Mouse (Mus musculus) gastrocnemius, adult 18-20 months (tissue): ENCODE measurements around the gene Nf2. TPM values are rescaled to one million over a fixed set of nuclear protein-coding genes. Genes with fewer than 3 reads are reported as not detected.
"Not testable (repeated sequence)": the region's sequence is repeated elsewhere in the genome, so short reads cannot be mapped to it uniquely, and the experiment has no call there.

Source experiments
- DNase-seq: peaks from one replicate; pipeline ENCODE4 v3.0.0; 2021; ENCODE audit warnings: low spot score
- total RNA-seq, 2 experiments: library from RNA; stranded (reverse); gene quantifications; 2 replicates each; pipeline ENCODE4 v1.2.3; 2021

The Nf2 gene
- total RNA-seq, 2 experiments from 2014 or later: 51.1 to 55.6 TPM

GRCm38 (mm10) chr11:4838235-4838634 lies 11.1 kb downstream of the Nf2 start:
- no peak for DNase-seq

GRCm38 (mm10) chr11:4837342-4837741 lies 12.0 kb downstream of the Nf2 start:
- no peak for DNase-seq

- peak; percentile 45 for DNase-seq
These were observed 12.6 kb downstream of the Nf2 start for GRCm38 (mm10) chr11:4836755-4837154.

- no peak for DNase-seq
These were observed 13.9 kb downstream of the Nf2 start for GRCm38 (mm10) chr11:4835436-4835835.

- DNase-seq: no peak
These were observed 15.9 kb downstream of the Nf2 start for GRCm38 (mm10) chr11:4833295-4833939.

GRCm38 (mm10) chr11:4831066-4831465 lies 18.3 kb downstream of the Nf2 start:
- no peak for DNase-seq

- no peak for DNase-seq
These were observed 21.4 kb downstream of the Nf2 start for GRCm38 (mm10) chr11:4827916-4828315.

- no peak for DNase-seq
These were observed 22.0 kb downstream of the Nf2 start for GRCm38 (mm10) chr11:4827340-4827739.

- DNase-seq: no peak
These were observed 23.1 kb downstream of the Nf2 start for GRCm38 (mm10) chr11:4826152-4826778.

- no peak for DNase-seq
These were observed 25.6 kb downstream of the Nf2 start for GRCm38 (mm10) chr11:4823655-4824312.

GRCm38 (mm10) chr11:4822446-4822842 lies 26.9 kb downstream of the Nf2 start:
- DNase-seq: not testable (repeated sequence)

- no peak for DNase-seq
These were observed 27.6 kb downstream of the Nf2 start for GRCm38 (mm10) chr11:4821492-4822445.

GRCm38 (mm10) chr11:4814507-4815450 lies 34.6 kb downstream of the Nf2 start:
- DNase-seq: no peak

GRCm38 (mm10) chr11:4808311-4808710 lies 41.0 kb downstream of the Nf2 start:
- DNase-seq: no peak

GRCm38 (mm10) chr11:4806031-4806715 lies 43.2 kb downstream of the Nf2 start:
- DNase-seq: no peak

- no peak for DNase-seq
These were observed 44.3 kb downstream of the Nf2 start for GRCm38 (mm10) chr11:4804921-4805562.

GRCm38 (mm10) chr11:4803951-4804350 lies 45.4 kb downstream of the Nf2 start:
- peak; percentile 20 for DNase-seq

- no peak for DNase-seq
These were observed 45.9 kb downstream of the Nf2 start for GRCm38 (mm10) chr11:4803426-4803825.

- DNase-seq: peak; percentile 72
These were observed 46.3 kb downstream of the Nf2 start for GRCm38 (mm10) chr11:4803008-4803407.
